28 mouse cellular contexts compared by ENCODE assay signal in the genomic region with DNA sequence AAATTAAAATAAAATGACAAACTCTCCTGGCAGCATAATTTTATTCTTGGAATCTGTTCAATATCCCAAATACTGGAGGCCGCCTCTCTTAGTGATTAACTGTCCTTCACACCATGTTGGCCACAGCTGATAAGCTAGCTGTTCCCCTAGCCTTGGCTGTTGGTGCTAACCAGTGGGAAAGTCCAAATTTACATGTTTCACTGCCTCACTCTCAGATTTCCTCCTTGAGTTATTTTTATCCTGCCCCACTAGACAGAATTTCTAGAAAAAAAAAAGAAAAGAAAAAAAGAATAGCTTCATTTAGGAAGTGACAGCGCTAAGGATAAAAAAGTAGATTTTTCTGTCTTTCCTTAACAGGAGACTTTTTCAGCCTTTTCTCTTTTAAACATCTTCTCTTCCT.
DNase-seq lines count a peak whose midpoint lies in the region; ATAC-seq and TF ChIP-seq lines count a peak whose summit lies in the region.
"Had no signal": no experiment of that assay in that cellular context is flagged by ENCODE, and none has a peak within 500 bp of the region (broad histone marks: within the 10 kb centered on the region; RNA-seq: fewer than 3 reads in every experiment).

No protein-coding gene starts in this region.

- WGBS in heart, embryonic 12.5 days = 44% methylated on average over 2 of the region's 2 CpGs

- no peaks in the 10 kb centered on the region for H3K4me1 ChIP-seq in heart, embryonic 12.5 days (replicated peaks)
- peaks cover 0 to 27% of the 10 kb centered on the region in 2 experiments; a peak in 2 of 4 replicates for H3K4me1 ChIP-seq in CH12.LX (ENCODE audit: control insufficient read depth in 1 of 2, insufficient read depth in 2 of 2)
- H3K4me1 ChIP-seq: embryonic facial prominence, embryonic 12.5 days; heart, embryonic 15.5 days; hindbrain, embryonic 13.5 days; midbrain, embryonic 10.5 days; midbrain, embryonic 15.5 days; neural tube, embryonic 15.5 days had no signal

- no peak for TF ChIP-seq RAD21 in CH12.LX (IDR thresholded peaks at IDR 0.05; ENCODE audit: low read depth, low read length)

- peak overlapping the region; percentile 72 for H3K27ac ChIP-seq in gastrocnemius, adult 2 months
- H3K27ac ChIP-seq in heart, embryonic 12.5 days (ENCODE audit: poor library complexity, severe bottlenecking) = no peak overlapping the region
- H3K27ac ChIP-seq in CH12.LX (ENCODE audit: insufficient read depth, low read depth) = no peak overlapping the region
- H3K27ac ChIP-seq: embryonic facial prominence, embryonic 12.5 days; heart, embryonic 15.5 days; hindbrain, embryonic 13.5 days; liver, embryonic 14.5 days; midbrain, embryonic 10.5 days; midbrain, embryonic 15.5 days; neural tube, embryonic 15.5 days had no signal

- DNase-seq in gastrocnemius, adult 2 months = no peak
- DNase-seq in gastrocnemius, adult 18-20 months (ENCODE audit: low spot score) = no peak
- peak; percentile 12 to 50 for DNase-seq in heart, adult 9 months (ENCODE audit: low spot score in 2 of 2)
- peak; percentile 3 for DNase-seq in kidney, postnatal 14 days
- no peak for DNase-seq in kidney, postnatal 4 days
- DNase-seq in CH12.LX (ENCODE audit: extremely low read depth) = peak; percentile 40
- no peak for DNase-seq in right cerebral cortex, adult 18-20 months
- DNase-seq: cerebellum, adult 11-12 months; cerebellum, adult 9-11 months; embryo, embryonic 11 days; gastrocnemius, postnatal 36 days; layer of hippocampus, postnatal 36 days; left cerebral cortex, postnatal 4 days; lung, adult 2 months; lung, postnatal 14 days; thymus, adult 2 months; thymus, postnatal 36 days had no signal

- TF ChIP-seq CTCF in gastrocnemius, adult 2 months (IDR thresholded peaks at IDR 0.05) = no peak
- TF ChIP-seq CTCF in CH12.LX (conservative IDR thresholded peaks at IDR 0.05 in 1 of 2, IDR thresholded peaks at IDR 0.05 in 1 of 2; ENCODE audit: low read depth in 2 of 2, low read length in 2 of 2) = no peak

- in situ Hi-C loops in CH12.LX (cut with MboI; ENCODE audit: low pct_ligation_motif_present, low pct_unique_long_range_greater_than_20kb, low sequenced_read_pairs) = no loop called here

- dilution Hi-C loops in CH12.LX (cut with MboI; ENCODE audit: extremely low pct_ligation_motif_present, extremely low pct_unique_long_range_greater_than_20kb, low sequenced_read_pairs) = no loop called here

- H3K79me2 ChIP-seq in CH12.LX (replicated peaks; ENCODE audit: control insufficient read depth, extremely low read depth, insufficient read depth, poor library complexity, severe bottlenecking) = no peaks in the 10 kb centered on the region

- no peak overlapping the region for H3K4me2 ChIP-seq in heart, embryonic 12.5 days
- H3K4me2 ChIP-seq in CH12.LX (ENCODE audit: insufficient read depth, low read depth, poor library complexity, severe bottlenecking) = no peak overlapping the region
- H3K4me2 ChIP-seq: embryonic facial prominence, embryonic 12.5 days; heart, embryonic 15.5 days; hindbrain, embryonic 13.5 days; midbrain, embryonic 15.5 days; neural tube, embryonic 15.5 days had no signal

- H3K9me3 ChIP-seq in heart, embryonic 12.5 days (replicated peaks) = no peaks in the 10 kb centered on the region
- H3K9me3 ChIP-seq in CH12.LX (replicated peaks; ENCODE audit: low read length) = no peaks in the 10 kb centered on the region
- H3K9me3 ChIP-seq: embryonic facial prominence, embryonic 12.5 days; heart, embryonic 15.5 days; hindbrain, embryonic 13.5 days; midbrain, embryonic 10.5 days; midbrain, embryonic 15.5 days; neural tube, embryonic 15.5 days had no signal

- TF ChIP-seq POLR2A in CH12.LX (IDR thresholded peaks at IDR 0.05; ENCODE audit: low read depth, low read length) = no peak

- H3K36me3 ChIP-seq in heart, embryonic 12.5 days = no peaks in the 10 kb centered on the region
- no peaks in the 10 kb centered on the region for H3K36me3 ChIP-seq in CH12.LX (replicated peaks in 1 of 2; ENCODE audit: control insufficient read depth in 1 of 2, insufficient read depth in 1 of 2, low read length in 1 of 2)
- H3K36me3 ChIP-seq: embryonic facial prominence, embryonic 12.5 days; heart, embryonic 15.5 days; hindbrain, embryonic 13.5 days; midbrain, embryonic 10.5 days; midbrain, embryonic 15.5 days; neural tube, embryonic 15.5 days had no signal

- no peak overlapping the region for H3K4me3 ChIP-seq in gastrocnemius, adult 2 months
- no peak overlapping the region for H3K4me3 ChIP-seq in heart, embryonic 12.5 days
- H3K4me3 ChIP-seq in CH12.LX (replicated peaks in 1 of 3; ENCODE audit: low read depth in 2 of 3, low read length in 2 of 3, poor library complexity in 1 of 3) = no peak overlapping the region
- H3K4me3 ChIP-seq: embryonic facial prominence, embryonic 12.5 days; heart, embryonic 15.5 days; hindbrain, embryonic 13.5 days; midbrain, embryonic 10.5 days; midbrain, embryonic 15.5 days; neural tube, embryonic 15.5 days had no signal

- H3K9ac ChIP-seq in heart, embryonic 12.5 days = no peak overlapping the region
- no peak overlapping the region for H3K9ac ChIP-seq in CH12.LX (ENCODE audit: insufficient read depth, low read depth)
- H3K9ac ChIP-seq: embryonic facial prominence, embryonic 12.5 days; heart, embryonic 15.5 days; hindbrain, embryonic 13.5 days; liver, embryonic 14.5 days; midbrain, embryonic 15.5 days; neural tube, embryonic 15.5 days had no signal

- no peak for ATAC-seq in heart, embryonic 12.5 days (ENCODE audit: insufficient number of reproducible peaks, low FRiP score)
- ATAC-seq: CD4-positive, CD25-positive, alpha-beta regulatory T cell, adult 4 months; forebrain, embryonic 14.5 days; intestine, postnatal 0 days; midbrain, embryonic 15.5 days had no signal

- intact Hi-C loops in gastrocnemius, adult 2 months (cut with DNase I) = loop anchor here (5.0 kb wide), 1 partner anchor 40 kb away; no protein-coding TSS in a partner anchor

- peak; percentile 64 for TF ChIP-seq EP300 in CH12.LX (IDR thresholded peaks at IDR 0.05; ENCODE audit: low read length)

- H3K27me3 ChIP-seq in heart, embryonic 12.5 days (replicated peaks) = no peaks in the 10 kb centered on the region
- H3K27me3 ChIP-seq in CH12.LX (replicated peaks) = no peaks in the 10 kb centered on the region
- H3K27me3 ChIP-seq: embryonic facial prominence, embryonic 12.5 days; heart, embryonic 15.5 days; hindbrain, embryonic 13.5 days; midbrain, embryonic 15.5 days; neural tube, embryonic 15.5 days had no signal

TF ChIP-seq in CH12.LX, 34 proteins besides CTCF, POLR2A, EP300 and RAD21:
- TF ChIP-seq ZNF384 (IDR thresholded peaks at IDR 0.05; ENCODE audit: low read depth, low read length) = peak; percentile 93
- TF ChIP-seq MYC (IDR thresholded peaks at IDR 0.05; ENCODE audit: low read depth, low read length) = no peak
- no peak for TF ChIP-seq HCFC1 (IDR thresholded peaks at IDR 0.05; ENCODE audit: low read depth, low read length)
- no peak for TF ChIP-seq KAT2A (IDR thresholded peaks at IDR 0.05; ENCODE audit: insufficient replicate concordance, low read length)
- no peak for TF ChIP-seq USF1 (IDR thresholded peaks at IDR 0.05; ENCODE audit: low read depth, low read length)
- TF ChIP-seq POLR2AphosphoS2 (IDR thresholded peaks at IDR 0.05; ENCODE audit: low read depth, low read length) = no peak
- no peak for TF ChIP-seq RCOR1 (conservative IDR thresholded peaks at IDR 0.05; ENCODE audit: low read depth, low read length)
- no peak for TF ChIP-seq CHD1 (IDR thresholded peaks at IDR 0.05; ENCODE audit: low read depth, low read length)
- TF ChIP-seq UBTF (IDR thresholded peaks at IDR 0.05; ENCODE audit: low read depth, low read length) = no peak
- no peak for TF ChIP-seq MAFK (IDR thresholded peaks at IDR 0.05; ENCODE audit: insufficient replicate concordance, low read length)
- no peak for TF ChIP-seq E2F4 (IDR thresholded peaks at IDR 0.05; ENCODE audit: insufficient replicate concordance, low read depth, low read length)
- peak; percentile 92 for TF ChIP-seq MEF2A (IDR thresholded peaks at IDR 0.05; ENCODE audit: borderline replicate concordance, low read depth, low read length)
- TF ChIP-seq USF2 (conservative IDR thresholded peaks at IDR 0.05; ENCODE audit: low read depth, low read length) = no peak
- TF ChIP-seq NELFE (IDR thresholded peaks at IDR 0.05; ENCODE audit: low read depth, low read length) = no peak
- TF ChIP-seq ELF1 (IDR thresholded peaks at IDR 0.05; ENCODE audit: low read depth, low read length) = no peak
- 0 out of 2 replicates have a peak, but pooled peaks have one; percentile 25 for TF ChIP-seq TCF12 (IDR thresholded peaks at IDR 0.05; ENCODE audit: low read depth, low read length)
- TF ChIP-seq ZC3H11A (IDR thresholded peaks at IDR 0.05; ENCODE audit: low read depth, low read length) = no peak
- no peak for TF ChIP-seq ZMIZ1 (IDR thresholded peaks at IDR 0.05; ENCODE audit: low read depth, low read length)
- no peak for TF ChIP-seq GABPA (IDR thresholded peaks at IDR 0.05; ENCODE audit: insufficient replicate concordance, low read depth, low read length)
- TF ChIP-seq IRF4 (IDR thresholded peaks at IDR 0.05; ENCODE audit: low read depth, low read length) = 0 out of 2 replicates have a peak, but pooled peaks have one; percentile 25
- TF ChIP-seq TBP (conservative IDR thresholded peaks at IDR 0.05; ENCODE audit: low read depth, low read length) = no peak
- no peak for TF ChIP-seq PAX5 (IDR thresholded peaks at IDR 0.05; ENCODE audit: low read length)
- TF ChIP-seq NRF1 (IDR thresholded peaks at IDR 0.05; ENCODE audit: low read depth, low read length) = no peak
- TF ChIP-seq MAX (IDR thresholded peaks at IDR 0.05; ENCODE audit: low read length) = no peak
- TF ChIP-seq JUND (conservative IDR thresholded peaks at IDR 0.05; ENCODE audit: low read depth, low read length) = no peak
- TF ChIP-seq BHLHE40 (IDR thresholded peaks at IDR 0.05; ENCODE audit: low read depth, low read length) = peak; percentile 33; the same call in 1 of the 2 replicates
- TF ChIP-seq SMC3 (IDR thresholded peaks at IDR 0.05; ENCODE audit: low read depth, low read length) = no peak
- no peak for TF ChIP-seq MAZ (IDR thresholded peaks at IDR 0.05; ENCODE audit: low read depth, low read length)
- no peak for TF ChIP-seq ZKSCAN1 (IDR thresholded peaks at IDR 0.05; ENCODE audit: borderline replicate concordance, low read depth, low read length)
- no peak for TF ChIP-seq JUN (IDR thresholded peaks at IDR 0.05; ENCODE audit: insufficient read depth, low read depth, low read length)
- TF ChIP-seq ETS1 (conservative IDR thresholded peaks at IDR 0.05; ENCODE audit: low read depth, low read length) = peak; percentile 83
- no peak for TF ChIP-seq CHD2 (IDR thresholded peaks at IDR 0.05; ENCODE audit: low read length)
- no peak for TF ChIP-seq MXI1 (IDR thresholded peaks at IDR 0.05; ENCODE audit: low read depth, low read length)
- TF ChIP-seq SIN3A (IDR thresholded peaks at IDR 0.05; ENCODE audit: low read length) = peak; percentile 25; the same call in 1 of the 2 replicates
TF ChIP-seq in CH12.LX: peak in this region for 7.

Comparison
In these comparisons a context has a peak if more than half of its experiments do, and no peak if none do; other contexts are left out.
1. DNase-seq: peak in heart, adult 9 months (2 of 2), kidney, postnatal 14 days (single experiment) and CH12.LX (single experiment); none in gastrocnemius, adult 2 months (single experiment), gastrocnemius, adult 18-20 months (single experiment), kidney, postnatal 4 days (0 of 2) and right cerebral cortex, adult 18-20 months (single experiment).